Mouse (Mus musculus): ENCODE data around the gene Tnks2. TPM values are rescaled to one million over a fixed set of nuclear protein-coding genes. Genes with fewer than 3 reads are reported as not detected.
A peak's percentile ranks its signal among the peaks of the same experiment; 100 is the strongest.
"Not testable (repeated sequence)": the region's sequence is repeated elsewhere in the genome, so short reads cannot be mapped to it uniquely, and the experiment has no call there.

Gene Tnks2
- polyA plus RNA-seq, 1 experiment from 2014 or later, result 52.3 TPM

DNA sequence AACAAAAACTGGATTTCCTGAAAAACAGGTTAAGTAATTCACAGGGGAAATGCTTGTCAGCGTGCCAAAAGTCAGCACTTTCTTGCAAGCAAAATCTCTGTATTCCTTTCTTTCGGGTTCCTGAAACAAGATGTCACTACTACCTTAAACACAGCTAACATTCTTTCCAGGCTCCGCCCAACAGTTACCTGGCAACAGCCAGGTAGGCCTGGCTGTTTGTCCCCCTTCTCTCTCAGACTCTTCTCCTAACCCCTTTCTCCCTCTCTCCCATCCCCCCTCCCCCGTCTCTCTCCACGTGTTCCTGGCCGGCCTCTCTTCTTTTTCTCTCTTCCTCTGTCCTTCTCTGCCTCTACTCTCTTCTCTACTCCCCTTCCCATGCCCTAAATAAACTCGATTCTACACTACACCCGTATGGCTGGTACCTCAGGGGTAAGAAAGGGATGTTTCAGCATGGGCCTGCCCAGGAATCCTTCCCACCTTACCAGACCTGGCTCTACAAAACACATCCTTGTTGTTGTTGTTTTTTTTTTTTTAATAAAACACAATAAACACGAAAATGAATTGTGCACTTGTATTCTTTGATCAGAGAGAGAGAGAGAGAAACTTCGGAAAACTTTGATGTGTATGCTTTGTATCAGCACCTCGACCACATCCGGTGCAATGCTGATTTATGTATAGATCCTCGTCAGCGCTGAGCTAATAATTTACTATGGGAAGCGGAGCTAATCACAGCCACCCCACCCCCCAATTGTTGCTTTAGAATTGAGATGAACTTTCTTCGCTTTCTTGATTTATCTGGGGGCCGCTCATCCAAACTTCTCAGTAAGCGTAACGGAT is 863 bp upstream of the Tnks2 start:
- peak overlapping the region; percentile 98 for H3K9ac ChIP-seq
- H3K4me1 ChIP-seq, result peaks cover 17% of the 10 kb centered on the region
- H3K27ac ChIP-seq, result peak overlapping the region; percentile 98
- H3K4me3 ChIP-seq, result peak overlapping the region; percentile 98
- no peak for ATAC-seq (ENCODE audit: low FRiP score, low read depth)
- H3K9me3 ChIP-seq, result no peaks in the 10 kb centered on the region
- H3K4me2 ChIP-seq (replicated peaks), result peak overlapping the region; percentile 84
- H3K27me3 ChIP-seq, result no peaks in the 10 kb centered on the region
- 4% methylated on average over 19 of the region's 19 CpGs for WGBS
- peaks cover 2% of the 10 kb centered on the region; the same call in 1 of the 2 replicates for H3K36me3 ChIP-seq

DNA sequence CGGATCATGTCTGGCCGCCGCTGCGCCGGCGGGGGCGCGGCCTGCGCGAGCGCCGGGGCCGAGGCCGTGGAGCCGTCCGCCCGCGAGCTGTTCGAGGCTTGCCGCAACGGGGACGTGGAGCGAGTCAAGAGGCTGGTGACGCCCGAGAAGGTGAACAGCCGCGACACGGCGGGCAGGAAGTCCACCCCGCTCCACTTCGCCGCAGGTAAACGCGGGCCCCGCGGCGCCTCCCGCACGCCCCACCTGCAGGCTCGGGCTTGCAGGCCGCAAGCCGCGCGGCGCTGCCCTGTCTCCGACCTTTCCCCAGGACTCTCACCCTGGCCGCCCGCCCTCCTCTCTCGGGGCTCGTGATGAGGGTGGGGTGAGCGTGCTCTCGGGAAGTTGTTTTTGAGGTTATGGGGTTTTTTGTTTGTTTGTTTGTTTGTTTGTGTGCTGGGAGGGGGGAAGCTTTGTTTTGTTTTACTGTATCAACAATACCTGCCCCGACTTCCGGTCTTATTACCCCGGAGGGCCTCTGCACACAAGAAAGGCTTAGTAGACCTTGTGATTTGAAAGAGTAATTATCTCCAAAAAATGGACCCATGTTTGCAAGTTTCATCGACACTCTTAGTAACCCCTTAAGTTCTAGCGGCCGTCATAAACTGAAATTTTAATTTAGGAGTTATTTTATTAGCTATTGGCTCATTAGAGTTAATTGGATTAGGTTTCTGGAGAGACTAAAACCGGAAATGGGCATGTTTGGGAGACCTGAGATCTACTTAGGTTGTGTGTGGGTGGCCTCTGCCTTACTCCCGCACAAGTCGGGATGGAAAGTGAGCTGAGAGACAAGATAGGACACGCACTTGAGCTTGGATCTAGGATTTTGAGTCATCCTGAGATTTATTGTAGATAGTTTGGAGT is 750 bp downstream of the Tnks2 start:
- peak; percentile 46; the same call in 1 of the 2 replicates for ATAC-seq (ENCODE audit: low FRiP score, low read depth)
- WGBS, result under 1% methylated on average over 52 of the region's 62 CpGs
- Histone ChIP-seq H3K4me1 (peaks cover 17% of the 10 kb centered on the region), H3K4me2 (replicated peaks) (peak overlapping the region; percentile 84), H3K9me3 (no peaks in the 10 kb centered on the region), H3K27ac (peak overlapping the region; percentile 98), H3K9ac (peak overlapping the region; percentile 98), H3K36me3 (peaks cover 12% of the 10 kb centered on the region), H3K4me3 (peak overlapping the region; percentile 98), H3K27me3 (no peaks in the 10 kb centered on the region)

DNA sequence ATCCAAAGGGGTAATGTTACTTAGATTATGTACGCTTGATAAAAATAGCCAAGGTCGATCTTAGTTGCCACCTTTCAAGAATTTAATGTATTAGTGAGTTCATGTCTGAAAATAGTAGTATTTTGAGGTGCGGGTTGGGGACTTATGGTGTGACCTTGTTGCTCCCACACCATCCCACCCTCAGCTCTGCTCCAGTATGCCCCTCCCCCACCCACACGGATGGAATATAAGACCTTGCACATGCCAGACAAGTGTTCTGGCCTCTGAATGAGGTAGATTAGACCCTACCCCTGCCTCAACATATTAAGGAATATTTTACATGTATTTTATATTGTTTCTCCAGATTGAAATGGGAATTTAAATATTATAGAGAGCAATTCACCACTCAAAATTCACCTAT is 2.0 kb downstream of the Tnks2 start:
- Histone ChIP-seq H3K27me3 (no peaks in the 10 kb centered on the region), H3K36me3 (peaks cover 19% of the 10 kb centered on the region), H3K4me3 (peak overlapping the region; percentile 98), H3K4me2 (replicated peaks) (peak overlapping the region; percentile 84), H3K9ac (0 out of 2 replicates have a peak overlapping the region, but pooled peaks have one; percentile 50), H3K27ac (no peak overlapping the region), H3K9me3 (no peaks in the 10 kb centered on the region), H3K4me1 (peaks cover 17% of the 10 kb centered on the region)
- 50% methylated on average over 4 of the region's 4 CpGs for WGBS
- no peak for ATAC-seq (ENCODE audit: low FRiP score, low read depth)

DNA sequence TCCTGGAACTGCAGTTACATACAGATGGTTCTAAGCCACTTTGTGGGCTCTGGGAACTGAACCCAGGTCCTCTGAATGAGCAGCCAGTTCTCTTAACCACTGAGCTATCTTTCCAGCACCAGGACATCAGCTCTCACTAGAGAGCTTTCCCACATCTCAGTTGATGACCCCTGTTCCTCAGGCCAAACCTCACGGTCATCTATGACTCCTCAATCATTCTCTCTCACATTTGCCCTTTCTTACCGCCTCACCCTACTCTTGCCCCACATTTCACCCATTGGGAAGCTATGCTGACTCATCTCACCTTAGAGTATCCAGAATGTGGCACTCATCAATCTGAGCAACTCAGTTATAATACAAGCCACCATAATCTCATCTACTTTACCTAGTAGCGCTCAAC is 6.3 kb downstream of the Tnks2 start:
- Histone ChIP-seq H3K36me3 (peaks cover 38% of the 10 kb centered on the region), H3K27ac (no peak overlapping the region), H3K27me3 (no peaks in the 10 kb centered on the region), H3K9me3 (no peaks in the 10 kb centered on the region), H3K4me2 (replicated peaks) (no peak overlapping the region), H3K4me3 (no peak overlapping the region), H3K9ac (no peak overlapping the region), H3K4me1 (peaks cover 10% of the 10 kb centered on the region)
- WGBS, result 95% methylated on average over 3 of the region's 3 CpGs
- ATAC-seq (ENCODE audit: low FRiP score, low read depth), result no peak

DNA sequence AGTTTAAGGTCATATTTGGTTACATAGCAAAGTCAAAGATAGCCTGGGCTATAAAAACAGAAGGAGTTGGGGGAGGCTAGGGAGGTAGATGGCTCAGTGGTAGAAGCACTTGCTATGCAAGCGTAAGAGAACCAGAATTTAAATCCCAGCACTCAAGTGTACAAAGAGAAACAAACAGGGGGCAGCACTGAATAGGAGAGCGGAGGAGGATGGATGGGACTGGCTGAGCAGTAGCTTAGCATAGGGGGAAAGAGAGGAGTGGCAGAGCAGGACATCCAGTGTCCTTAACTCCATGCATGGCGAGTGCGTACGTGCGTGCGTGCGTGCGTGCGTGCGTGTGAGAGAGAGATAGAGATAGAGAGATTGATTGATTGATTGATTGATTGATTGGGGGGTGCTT is 9.8 kb downstream of the Tnks2 start:
- no peak for ATAC-seq (ENCODE audit: low FRiP score, low read depth)
- no peaks in the 10 kb centered on the region for H3K9me3 ChIP-seq
- no peak overlapping the region for H3K4me3 ChIP-seq
- no peaks in the 10 kb centered on the region for H3K27me3 ChIP-seq
- H3K9ac ChIP-seq, result no peak overlapping the region
- no peak overlapping the region for H3K4me2 ChIP-seq (replicated peaks)
- 95% methylated on average over 11 of the region's 11 CpGs for WGBS
- peaks cover 61% of the 10 kb centered on the region for H3K36me3 ChIP-seq
- H3K4me1 ChIP-seq, result no peaks in the 10 kb centered on the region
- H3K27ac ChIP-seq, result no peak overlapping the region

DNA sequence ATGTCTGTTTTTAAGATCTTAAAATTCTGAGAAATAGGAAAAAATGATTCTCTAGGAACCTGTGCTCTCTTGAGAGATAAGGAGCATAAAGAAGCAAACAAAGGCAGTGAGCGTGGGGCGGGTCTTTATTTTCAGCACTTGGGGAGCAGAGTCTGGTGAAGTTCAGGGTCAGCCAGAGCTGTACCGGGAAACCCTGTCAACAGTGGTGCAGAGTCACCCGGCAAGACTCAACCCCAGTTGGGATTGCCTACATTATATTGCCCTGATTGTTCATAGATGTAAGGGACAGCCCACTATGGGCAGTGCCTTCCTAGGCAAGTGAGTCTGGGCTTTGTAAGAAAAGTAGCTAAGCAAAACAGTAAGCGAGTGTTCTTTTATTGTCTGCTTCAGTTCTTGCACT is 11.9 kb downstream of the Tnks2 start:
- H3K4me1 ChIP-seq, result no peaks in the 10 kb centered on the region
- H3K9me3 ChIP-seq, result no peaks in the 10 kb centered on the region
- H3K9ac ChIP-seq, result no peak overlapping the region
- H3K4me2 ChIP-seq (replicated peaks), result no peak overlapping the region
- H3K4me3 ChIP-seq, result no peak overlapping the region
- H3K27me3 ChIP-seq, result no peaks in the 10 kb centered on the region
- peaks cover 66% of the 10 kb centered on the region for H3K36me3 ChIP-seq
- ATAC-seq (ENCODE audit: low FRiP score, low read depth), result no peak
- 86% methylated on average over 5 of the region's 5 CpGs for WGBS
- H3K27ac ChIP-seq, result no peak overlapping the region

DNA sequence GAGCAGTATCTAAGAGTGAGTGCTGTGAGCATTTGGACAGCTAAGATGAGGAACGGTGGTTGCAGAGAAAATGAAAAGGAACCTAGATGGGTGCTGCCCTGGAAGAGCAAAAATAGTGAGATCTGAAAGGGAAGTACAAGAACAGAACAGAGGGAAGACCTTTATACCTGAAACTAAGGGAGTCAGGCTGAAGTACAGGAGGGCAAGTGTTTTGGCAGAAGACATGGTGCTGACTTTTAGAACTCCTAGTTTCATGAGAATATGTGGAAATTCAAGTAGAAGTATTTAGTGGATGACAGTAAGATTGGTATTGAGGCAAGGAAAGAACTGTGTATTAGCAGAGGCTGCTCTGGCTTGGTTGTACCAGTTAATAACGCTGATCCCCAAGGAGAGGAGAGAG is 19.8 kb downstream of the Tnks2 start:
- Histone ChIP-seq H3K36me3 (peaks cover 87% of the 10 kb centered on the region), H3K4me2 (replicated peaks) (no peak overlapping the region), H3K4me1 (no peaks in the 10 kb centered on the region), H3K4me3 (no peak overlapping the region), H3K9ac (no peak overlapping the region), H3K9me3 (no peaks in the 10 kb centered on the region), H3K27ac (no peak overlapping the region), H3K27me3 (no peaks in the 10 kb centered on the region)
- ATAC-seq (ENCODE audit: low FRiP score, low read depth), result no peak
- WGBS, result 91% methylated on average over 2 of the region's 2 CpGs

DNA sequence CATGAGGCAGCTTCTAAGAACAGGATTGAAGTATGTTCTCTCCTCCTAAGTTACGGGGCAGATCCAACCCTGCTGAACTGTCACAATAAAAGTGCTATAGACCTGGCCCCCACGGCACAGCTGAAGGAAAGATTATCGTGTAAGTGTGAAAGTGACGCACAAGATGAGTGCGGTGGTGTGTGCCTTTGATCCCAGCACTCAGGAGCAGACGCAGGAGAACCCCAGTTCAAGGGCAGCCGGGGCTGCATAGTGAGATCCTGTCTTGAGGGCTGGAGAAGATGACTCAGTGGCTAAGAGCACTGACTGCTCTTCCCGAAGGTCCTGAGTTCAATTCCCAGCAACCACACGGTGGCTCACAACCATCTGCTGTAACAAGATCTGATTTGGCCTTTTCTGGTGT is 23.8 kb downstream of the Tnks2 start:
- H3K27ac ChIP-seq, result no peak overlapping the region
- 86% methylated on average over 9 of the region's 9 CpGs for WGBS
- H3K36me3 ChIP-seq, result peaks cover 86% of the 10 kb centered on the region
- no peak overlapping the region for H3K9ac ChIP-seq
- no peak for ATAC-seq (ENCODE audit: low FRiP score, low read depth)
- H3K4me2 ChIP-seq (replicated peaks), result no peak overlapping the region
- no peaks in the 10 kb centered on the region for H3K9me3 ChIP-seq
- H3K27me3 ChIP-seq, result no peaks in the 10 kb centered on the region
- H3K4me3 ChIP-seq, result no peak overlapping the region
- H3K4me1 ChIP-seq, result no peaks in the 10 kb centered on the region

DNA sequence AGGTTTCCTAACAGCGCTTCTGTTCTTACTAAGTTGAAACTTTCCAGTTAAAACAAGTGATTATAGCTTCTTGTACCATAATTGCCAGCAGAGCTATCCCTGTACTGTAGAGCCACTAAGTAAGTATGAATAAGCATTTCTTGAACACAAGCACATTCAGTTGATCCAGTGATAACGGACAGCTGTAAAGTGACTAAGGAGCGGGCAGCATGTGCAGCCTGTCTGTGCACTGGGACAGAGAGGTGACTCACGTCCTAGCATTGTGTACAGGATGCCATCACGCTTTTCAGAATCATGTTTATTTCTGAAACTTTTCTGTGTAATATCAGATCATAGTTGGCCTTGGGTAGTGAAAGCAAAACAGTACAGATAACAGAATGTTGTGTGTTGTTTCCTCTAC is 26.4 kb downstream of the Tnks2 start:
- peaks cover 79% of the 10 kb centered on the region for H3K36me3 ChIP-seq
- WGBS, result 94% methylated on average over 5 of the region's 5 CpGs
- no peak overlapping the region for H3K9ac ChIP-seq
- H3K4me1 ChIP-seq, result no peaks in the 10 kb centered on the region
- no peak for ATAC-seq (ENCODE audit: low FRiP score, low read depth)
- H3K4me3 ChIP-seq, result no peak overlapping the region
- H3K27ac ChIP-seq, result no peak overlapping the region
- no peaks in the 10 kb centered on the region for H3K9me3 ChIP-seq
- no peaks in the 10 kb centered on the region for H3K27me3 ChIP-seq
- no peak overlapping the region for H3K4me2 ChIP-seq (replicated peaks)

DNA sequence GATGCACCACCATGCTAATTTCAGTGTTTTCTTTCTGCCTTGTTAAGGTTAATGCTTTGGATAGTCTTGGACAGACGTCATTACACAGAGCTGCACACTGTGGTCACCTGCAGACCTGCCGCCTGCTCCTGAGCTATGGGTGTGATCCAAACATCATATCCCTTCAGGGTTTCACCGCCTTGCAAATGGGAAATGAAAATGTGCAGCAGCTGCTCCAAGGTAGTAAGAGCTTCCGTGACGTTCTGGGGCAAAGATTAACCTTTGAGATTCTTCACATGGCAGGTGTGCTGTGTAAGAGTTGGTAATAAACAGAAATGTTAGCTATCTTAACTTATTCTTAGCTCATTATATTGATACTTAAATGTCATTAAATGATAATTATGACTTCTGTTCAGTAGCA is 31.9 kb downstream of the Tnks2 start:
- H3K4me1 ChIP-seq, result no peaks in the 10 kb centered on the region
- H3K4me2 ChIP-seq (replicated peaks), result no peak overlapping the region
- H3K27ac ChIP-seq, result no peak overlapping the region
- no peak for ATAC-seq (ENCODE audit: low FRiP score, low read depth)
- H3K4me3 ChIP-seq, result no peak overlapping the region
- peaks cover 77% of the 10 kb centered on the region for H3K36me3 ChIP-seq
- no peaks in the 10 kb centered on the region for H3K27me3 ChIP-seq
- no peaks in the 10 kb centered on the region for H3K9me3 ChIP-seq
- H3K9ac ChIP-seq, result no peak overlapping the region
- 88% methylated on average over 5 of the region's 5 CpGs for WGBS

DNA sequence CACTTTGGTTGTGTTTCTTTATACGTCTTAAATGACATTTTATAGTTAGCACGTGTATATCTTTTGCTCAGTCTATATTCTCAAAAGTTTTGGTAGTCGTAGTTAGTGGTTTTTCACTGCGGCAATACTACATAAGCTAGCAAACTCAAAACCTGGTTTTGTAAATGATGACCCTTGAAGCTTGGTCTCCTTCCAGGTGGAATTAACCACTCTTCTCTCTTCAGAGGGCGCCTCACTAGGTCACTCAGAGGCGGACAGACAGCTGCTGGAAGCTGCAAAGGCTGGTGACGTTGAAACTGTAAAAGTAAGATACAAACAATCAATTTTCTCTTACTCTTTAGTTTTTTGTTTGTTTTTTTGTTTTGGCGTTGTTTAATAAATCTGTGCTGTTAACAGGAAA is 33.4 kb downstream of the Tnks2 start:
- Histone ChIP-seq H3K4me3 (no peak overlapping the region), H3K27ac (no peak overlapping the region), H3K9ac (no peak overlapping the region), H3K4me2 (replicated peaks) (no peak overlapping the region), H3K36me3 (peaks cover 75% of the 10 kb centered on the region), H3K4me1 (no peaks in the 10 kb centered on the region), H3K27me3 (no peaks in the 10 kb centered on the region), H3K9me3 (no peaks in the 10 kb centered on the region)
- no peak for ATAC-seq (ENCODE audit: low FRiP score, low read depth)
- 90% methylated on average over 8 of the region's 8 CpGs for WGBS

DNA sequence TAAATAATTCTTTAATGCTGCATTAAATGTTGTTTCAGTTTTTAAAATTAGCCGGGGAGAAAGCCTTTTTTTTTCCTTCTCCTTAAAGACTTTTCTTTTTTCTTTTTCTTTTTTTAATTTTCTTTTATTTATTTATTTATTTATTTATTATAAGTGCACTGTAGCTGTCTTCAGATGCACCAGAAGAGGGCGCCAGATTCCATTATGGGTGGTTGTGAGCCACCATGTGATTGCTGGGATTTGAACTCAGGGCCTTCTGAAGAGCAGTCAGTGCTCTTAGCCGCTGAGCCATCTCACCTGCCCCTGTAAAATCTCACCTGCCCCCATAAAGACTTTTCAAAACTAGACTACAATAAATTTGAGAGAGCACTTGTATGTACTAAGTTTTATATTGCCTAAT is 34.6 kb downstream of the Tnks2 start:
- peaks cover 76% of the 10 kb centered on the region for H3K36me3 ChIP-seq
- H3K4me1 ChIP-seq; H3K9me3 ChIP-seq; ATAC-seq (ENCODE audit: low FRiP score, low read depth); H3K27ac ChIP-seq; H3K4me2 ChIP-seq (replicated peaks); H3K27me3 ChIP-seq; H3K4me3 ChIP-seq; H3K9ac ChIP-seq: not testable (repeated sequence)
- 82% methylated on average over 3 of the region's 3 CpGs for WGBS

All from limb, embryonic 13.5 days (tissue).